Mouse (Mus musculus): Measurements from ENCODE around the gene Itgax. TPM values are rescaled to one million over a fixed set of nuclear protein-coding genes. Genes with fewer than 3 reads are reported as not detected.

Itgax gene
- polyA plus RNA-seq (2015; fragmentation: Nextera tagmentation; extraction: Ambion mirVana): 0.23 TPM in 1 of 2 replicates, not detected in the other

DNA sequence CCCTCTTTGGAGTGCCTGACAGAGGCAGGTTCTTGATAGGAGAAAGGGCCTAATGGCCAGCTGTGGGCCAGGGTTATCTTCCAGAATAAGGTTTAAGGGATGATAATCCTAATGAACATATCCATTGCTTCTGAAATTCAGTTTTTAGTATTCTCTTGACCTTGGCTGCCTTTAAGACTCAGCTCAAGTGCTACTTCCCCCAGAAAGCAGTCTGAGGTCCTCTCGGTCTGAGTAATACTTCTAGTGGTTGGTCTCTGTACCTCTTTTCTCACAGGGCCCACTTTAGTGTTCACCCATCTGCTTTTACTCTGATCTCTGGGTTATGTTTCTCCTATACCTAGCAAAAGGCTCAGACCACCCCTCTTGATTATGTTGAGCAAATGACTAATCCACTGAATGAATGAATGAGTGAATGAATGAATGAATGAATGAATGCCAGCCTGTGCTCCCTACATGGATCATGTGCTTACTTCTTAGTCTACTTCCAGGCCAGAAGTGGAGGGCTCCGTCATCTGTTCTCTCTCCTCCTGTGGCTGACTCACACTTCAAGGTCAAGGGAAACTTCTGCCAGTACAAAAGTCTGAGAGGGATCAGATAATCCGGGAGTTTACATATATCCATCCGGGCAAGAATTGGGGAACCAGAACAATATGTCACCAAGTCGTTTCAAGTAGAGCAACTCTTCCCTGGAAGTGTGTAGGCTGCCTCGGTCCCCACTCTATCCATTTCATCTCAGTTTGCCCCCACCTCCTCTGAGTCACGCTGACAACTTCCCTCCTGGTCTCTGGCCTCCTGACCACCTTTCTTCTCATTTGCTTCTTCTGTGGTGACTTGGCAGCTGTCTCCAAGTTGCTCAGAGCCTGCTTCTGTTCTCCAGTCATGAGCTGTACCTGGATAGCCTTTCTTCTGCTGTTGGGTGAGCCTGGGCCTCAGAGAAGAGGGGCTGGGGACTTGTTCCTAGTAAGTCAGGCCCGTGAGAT lies at the start of gene Itgax:
TSS of gene Itgax (plus strand) at position 807 of the 980 bp plus-strand sequence.

DNA sequence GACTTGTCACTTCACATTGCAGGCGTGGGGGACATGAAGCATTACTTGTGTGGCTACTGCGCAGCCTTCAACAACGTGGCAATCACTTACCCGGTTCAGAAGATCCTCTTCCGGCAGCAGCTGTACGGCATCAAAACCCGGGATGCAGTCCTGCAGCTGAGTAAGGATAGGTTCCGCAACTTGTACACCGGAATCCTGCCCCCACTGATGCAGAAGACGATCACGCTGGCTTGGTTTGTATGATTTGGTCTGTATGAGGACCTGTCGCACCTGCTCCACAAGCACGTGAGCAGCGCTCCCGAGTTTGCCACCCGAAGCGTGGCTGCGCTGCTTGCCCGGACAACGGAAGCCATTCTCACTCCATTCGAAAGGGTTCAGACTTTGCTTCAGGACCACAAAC lies 24.7 kb downstream of the Itgax start, which contains the start of gene Itgad:
TSS of gene Itgad (plus strand) at position 301 of the 400 bp plus-strand sequence.

Other genes with a start within 250 kb of the Itgax start
- 0.72 and 0.84 TPM in 2 replicates for gene Prss53, start 238.6 kb upstream of the Itgax start, polyA plus RNA-seq (2015; fragmentation: Nextera tagmentation; extraction: Ambion mirVana)
- gene Gm21974, start 234.1 kb upstream of the Itgax start, polyA plus RNA-seq (2015; fragmentation: Nextera tagmentation; extraction: Ambion mirVana): not detected in 2 replicates
- 209 and 232 TPM in 2 replicates for gene Vkorc1, start 233.9 kb upstream of the Itgax start, polyA plus RNA-seq (2015; fragmentation: Nextera tagmentation; extraction: Ambion mirVana)
- gene Bckdk, start 225.5 kb upstream of the Itgax start, polyA plus RNA-seq (2015; fragmentation: Nextera tagmentation; extraction: Ambion mirVana): 87.5 and 128 TPM in 2 replicates
- gene Kat8, start 217.0 kb upstream of the Itgax start, polyA plus RNA-seq (2015; fragmentation: Nextera tagmentation; extraction: Ambion mirVana): 23.3 and 29.7 TPM in 2 replicates
- gene Prss8, start 199.4 kb upstream of the Itgax start, polyA plus RNA-seq (2015; fragmentation: Nextera tagmentation; extraction: Ambion mirVana): 1.0 and 2.5 TPM in 2 replicates
- gene Prss36, start 182.8 kb upstream of the Itgax start, polyA plus RNA-seq (2015; fragmentation: Nextera tagmentation; extraction: Ambion mirVana): 12.9 and 13.1 TPM in 2 replicates
- gene Fus, start 162.1 kb upstream of the Itgax start, polyA plus RNA-seq (2015; fragmentation: Nextera tagmentation; extraction: Ambion mirVana): 170 and 234 TPM in 2 replicates
- gene Pycard, start 135.7 kb upstream of the Itgax start, polyA plus RNA-seq (2015; fragmentation: Nextera tagmentation; extraction: Ambion mirVana): 37.4 and 57.5 TPM in 2 replicates
- 0.15 TPM in 1 of 2 replicates, not detected in the other for gene Trim72, start 125.6 kb upstream of the Itgax start, polyA plus RNA-seq (2015; fragmentation: Nextera tagmentation; extraction: Ambion mirVana)
- gene Itgam, start 66.9 kb upstream of the Itgax start, polyA plus RNA-seq (2015; fragmentation: Nextera tagmentation; extraction: Ambion mirVana): 1.8 and 2.1 TPM in 2 replicates
- 0.06 TPM in 1 of 2 replicates, not detected in the other for gene Gm49368, start 66.9 kb upstream of the Itgax start, polyA plus RNA-seq (2015; fragmentation: Nextera tagmentation; extraction: Ambion mirVana)
- gene Itgad, start 24.8 kb downstream of the Itgax start, polyA plus RNA-seq (2015; fragmentation: Nextera tagmentation; extraction: Ambion mirVana): not detected in 2 replicates
- 4.9 and 7.4 TPM in 2 replicates for gene Cox6a2, start 76.8 kb downstream of the Itgax start, polyA plus RNA-seq (2015; fragmentation: Nextera tagmentation; extraction: Ambion mirVana)
- gene Armc5, start 107.8 kb downstream of the Itgax start, polyA plus RNA-seq (2015; fragmentation: Nextera tagmentation; extraction: Ambion mirVana): 10.9 and 15.4 TPM in 2 replicates
- gene 9130023H24Rik, start 108.5 kb downstream of the Itgax start, polyA plus RNA-seq (2015; fragmentation: Nextera tagmentation; extraction: Ambion mirVana): 3.9 and 4.2 TPM in 2 replicates
- 37.9 and 53.6 TPM in 2 replicates for gene Tgfb1i1, start 117.3 kb downstream of the Itgax start, polyA plus RNA-seq (2015; fragmentation: Nextera tagmentation; extraction: Ambion mirVana)
- gene Slc5a2, start 136.1 kb downstream of the Itgax start, polyA plus RNA-seq (2015; fragmentation: Nextera tagmentation; extraction: Ambion mirVana): 0.18 and 0.27 TPM in 2 replicates
- gene BC017158, start 168.6 kb downstream of the Itgax start, polyA plus RNA-seq (2015; fragmentation: Nextera tagmentation; extraction: Ambion mirVana): 16.8 and 21.2 TPM in 2 replicates